10 mouse cellular contexts compared by ENCODE assay signal in the genomic region with DNA sequence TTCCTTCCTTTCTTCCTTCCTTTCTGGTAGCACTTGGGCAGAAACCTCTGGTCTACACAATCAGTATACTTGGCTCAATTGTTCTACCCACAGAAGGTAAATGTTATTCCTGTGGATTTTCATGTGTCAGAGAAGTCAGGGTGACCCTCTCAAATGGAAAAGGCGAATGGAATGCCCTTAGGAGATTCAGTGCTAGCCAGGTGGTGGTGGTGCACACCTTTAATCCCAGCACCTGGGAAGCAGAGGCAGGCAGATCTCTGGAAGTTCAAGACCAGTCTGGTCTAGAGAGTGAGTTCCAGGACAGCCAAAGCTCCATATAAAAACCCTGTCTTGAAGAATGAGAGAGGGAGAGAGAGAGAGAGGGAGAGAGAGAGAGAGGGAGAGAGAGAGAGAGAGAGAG.
"Had no signal": no experiment of that assay in that cellular context is flagged by ENCODE, and none has a peak within 500 bp of the region (broad histone marks: within the 10 kb centered on the region; RNA-seq: fewer than 3 reads in every experiment).

No protein-coding gene starts in this region.

- DNase-seq: thymus, adult 18-20 months; thymus, postnatal 36 days had no signal

- H3K27ac ChIP-seq: kidney, embryonic 15.5 days; left cerebral cortex, adult 2 months; liver, embryonic 14.5 days; midbrain, embryonic 10.5 days; midbrain, embryonic 13.5 days had no signal

- H3K4me1 ChIP-seq: megakaryocyte, embryonic 14.5 days; midbrain, embryonic 10.5 days; midbrain, embryonic 13.5 days had no signal

- H3K4me3 ChIP-seq: kidney, embryonic 15.5 days; left cerebral cortex, adult 2 months; lung, embryonic 15.5 days; megakaryocyte, embryonic 14.5 days; midbrain, embryonic 10.5 days; midbrain, embryonic 13.5 days had no signal

- ATAC-seq: midbrain, embryonic 13.5 days; midbrain, embryonic 16.5 days had no signal
